Mouse (Mus musculus) olfactory bulb, adult 2 months (tissue): ENCODE data around the gene Igsf23.

ENCODE experiments used
- CTCF ChIP-seq: fragments of 200-500 bp; IDR thresholded peaks from 2 replicates; pipeline ENCODE4 v1.5.1; 2012; ENCODE audit warnings: low read depth, mild to moderate bottlenecking, low read length, moderate library complexity; ENCODE audit not compliant: insufficient read depth
- POLR2A ChIP-seq: fragments of 200-500 bp; IDR thresholded peaks from 2 replicates; pipeline ENCODE4 v1.6.1; 2012; ENCODE audit warnings: mild to moderate bottlenecking, low read depth, low read length, moderate library complexity; ENCODE audit not compliant: insufficient read depth

GRCm38 (mm10) chr7:19969541-19970090 lies 19.1 kb upstream of the Igsf23 start:
- TF ChIP-seq CTCF (no peak), POLR2A (no peak)
